Mouse (Mus musculus) forebrain, embryonic 13.5 days (tissue): Measurements from ENCODE around the gene Begain. TPM values are rescaled to one million over a fixed set of nuclear protein-coding genes. Genes with fewer than 3 reads are reported as not detected.

Experiments
- ATAC-seq: fragments of 200-750 bp; cut with Nextera tagmentation; 2 replicates; pipeline ENCODE4 v1.8.0; 2017
- H3K27ac ChIP-seq: fragments of 300-500 bp; sonication (generic); 2 replicates; pipeline ENCODE4 v1.5.1; 2015; ENCODE audit warnings: inconsistent platforms, mild to moderate bottlenecking, moderate library complexity
- H3K27me3 ChIP-seq: fragments of 300-500 bp; sonication (generic); 2 replicates; pipeline ENCODE4 v1.6.1; 2015; ENCODE audit warnings: mild to moderate bottlenecking, inconsistent platforms
- H3K36me3 ChIP-seq: fragments of 300-500 bp; sonication (generic); 2 replicates; pipeline ENCODE4 v1.6.1; 2015; ENCODE audit warnings: mild to moderate bottlenecking, inconsistent platforms; ENCODE audit not compliant: poor library complexity, severe bottlenecking
- H3K4me1 ChIP-seq: fragments of 300-500 bp; sonication (generic); 2 replicates; pipeline ENCODE4 v1.6.1; 2015; ENCODE audit warnings: inconsistent platforms
- H3K4me2 ChIP-seq: fragments of 300-500 bp; sonication (generic); 2 replicates; pipeline ENCODE4 v1.6.1; 2015; ENCODE audit warnings: inconsistent platforms, mild to moderate bottlenecking, moderate library complexity
- H3K4me3 ChIP-seq: fragments of 300-500 bp; sonication (generic); 2 replicates; pipeline ENCODE4 v1.5.1; 2015; ENCODE audit warnings: mild to moderate bottlenecking, inconsistent platforms
- H3K9ac ChIP-seq: fragments of 300-500 bp; sonication (generic); 2 replicates; pipeline ENCODE4 v1.6.1; 2015; ENCODE audit warnings: mild to moderate bottlenecking, inconsistent platforms
- H3K9me3 ChIP-seq: fragments of 300-500 bp; sonication (generic); replicated peaks from 2 replicates; pipeline ENCODE4 v1.6.1; 2016; ENCODE audit warnings: inconsistent platforms
- WGBS: fragments of 180-500 bp; shearing (Covaris S2); methylation state at CpG from one replicate; pipeline ENCODE4 v1.1.7; 2015; 5-methylcytosine and 5-hydroxymethylcytosine counted together
- polyA plus RNA-seq: library from polyadenylated mRNA; unstranded; fragments of >200 nt; fragmentation: Nextera tagmentation; extraction: Ambion mirVana; gene quantifications from 2 replicates; pipeline ENCODE4 v1.2.1, GENCODE M21; 2015

The Begain gene
- polyA plus RNA-seq = 8.3 and 9.0 TPM in 2 replicates

- peak within 1 kb of the TSS; percentile 83 for H3K4me2 ChIP-seq
- peaks cover 21% of the 10 kb centered on the region for H3K4me1 ChIP-seq
- peak within 1 kb of the TSS; percentile 54 for H3K4me3 ChIP-seq
- H3K9ac ChIP-seq = peak within 1 kb of the TSS; percentile 81
- ATAC-seq = peak; percentile 61
- WGBS = 2% methylated on average over 25 of the region's 48 CpGs
- no peaks in the 10 kb centered on the region for H3K36me3 ChIP-seq
- H3K9me3 ChIP-seq = no peaks in the 10 kb centered on the region
- no peak within 1 kb of the TSS for H3K27ac ChIP-seq
- H3K27me3 ChIP-seq = 0 out of 2 replicates have a peak, but pooled peaks cover 9% of the 10 kb centered on the region
Observed at GRCm38 (mm10) chr12:109068167-109068653, at the start of gene Begain. Gene Begain, minus strand, starts transcription at chr12:109068217.

DNA sequence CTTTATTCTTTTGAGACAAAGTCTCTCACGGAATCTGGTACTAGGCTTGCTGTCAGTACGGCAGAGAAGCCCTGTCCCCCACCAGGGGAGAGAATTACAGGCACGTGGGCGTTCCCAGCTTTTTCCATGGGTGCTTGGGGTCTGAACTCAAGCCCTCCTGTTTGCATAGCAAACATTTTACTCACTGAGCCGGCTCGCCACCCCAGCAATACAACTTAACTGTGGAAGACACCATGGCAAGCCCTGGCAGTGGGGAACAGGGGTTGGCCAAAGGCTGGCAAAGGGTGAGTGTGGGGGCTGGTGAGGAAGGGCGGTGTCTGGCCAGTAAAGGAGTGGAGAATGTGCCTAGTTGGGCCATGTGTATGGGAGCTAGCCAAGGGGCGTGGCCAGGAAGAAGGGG, 47.7 kb upstream of the Begain start:
- Histone ChIP-seq H3K27ac (no peak overlapping the region), H3K36me3 (no peaks in the 10 kb centered on the region), H3K27me3 (no peaks in the 10 kb centered on the region), H3K4me2 (no peak overlapping the region), H3K9ac (no peak overlapping the region), H3K9me3 (no peaks in the 10 kb centered on the region), H3K4me3 (no peak overlapping the region), H3K4me1 (peaks cover 22% of the 10 kb centered on the region)
- WGBS = 67% methylated on average over 8 of the region's 8 CpGs
- no peak for ATAC-seq

GRCm38 (mm10) chr12:109115161-109115560, 47.1 kb upstream of the Begain start:
- no peak overlapping the region for H3K4me2 ChIP-seq
- no peak for ATAC-seq
- 90% methylated on average over 10 of the region's 10 CpGs for WGBS

DNA sequence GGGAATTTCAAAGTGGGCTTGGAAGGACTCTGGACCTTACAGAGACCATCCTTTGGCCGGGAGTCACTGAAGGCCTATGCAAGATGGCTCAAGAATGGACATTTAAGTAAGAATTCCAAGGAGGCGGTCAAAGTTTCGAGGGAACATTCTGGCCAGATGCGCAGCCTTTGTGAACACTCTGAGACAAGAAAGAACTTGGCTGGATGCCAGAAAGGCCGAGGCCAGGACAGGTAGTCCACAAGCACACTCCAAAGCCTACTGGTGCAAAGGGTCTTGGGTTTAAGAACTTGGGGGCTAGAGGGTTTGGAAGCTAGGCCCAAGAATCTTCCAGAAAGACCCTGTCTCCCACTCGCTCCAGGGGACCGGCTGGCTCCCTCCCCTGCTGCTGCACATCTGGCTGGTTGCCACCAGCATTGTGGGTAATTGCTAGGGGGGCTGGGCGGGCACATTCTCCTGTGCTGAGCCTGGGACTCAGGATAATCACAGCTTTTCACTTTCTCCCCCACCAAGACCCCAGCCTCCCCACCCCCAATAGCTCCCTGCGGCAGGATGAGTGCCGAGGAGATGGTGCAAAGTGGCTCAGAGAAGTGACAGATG, 45.1 kb upstream of the Begain start:
- no peaks in the 10 kb centered on the region for H3K36me3 ChIP-seq
- H3K9ac ChIP-seq = no peak overlapping the region
- peak overlapping the region; percentile 64 for H3K27ac ChIP-seq
- H3K9me3 ChIP-seq = no peaks in the 10 kb centered on the region
- H3K4me2 ChIP-seq = peak overlapping the region; percentile 14
- peaks cover 22% of the 10 kb centered on the region for H3K4me1 ChIP-seq
- WGBS = 32% methylated on average over 10 of the region's 10 CpGs
- no peak overlapping the region for H3K4me3 ChIP-seq
- peak; percentile 76 for ATAC-seq
- no peaks in the 10 kb centered on the region for H3K27me3 ChIP-seq

More at GRCm38 (mm10) chr12:109115161-109115560, 47.1 kb upstream of the Begain start:
- no peak overlapping the region for H3K4me3 ChIP-seq
- no peaks in the 10 kb centered on the region for H3K27me3 ChIP-seq
- no peaks in the 10 kb centered on the region for H3K9me3 ChIP-seq
- peaks cover 22% of the 10 kb centered on the region for H3K4me1 ChIP-seq
- H3K36me3 ChIP-seq = no peaks in the 10 kb centered on the region
- no peak overlapping the region for H3K9ac ChIP-seq
- no peak overlapping the region for H3K27ac ChIP-seq

- Histone ChIP-seq H3K9ac (no peak overlapping the region), H3K4me2 (no peak overlapping the region), H3K27ac (peak overlapping the region; percentile 64), H3K4me1 (peaks cover 22% of the 10 kb centered on the region), H3K9me3 (no peaks in the 10 kb centered on the region), H3K4me3 (no peak overlapping the region), H3K27me3 (no peaks in the 10 kb centered on the region), H3K36me3 (no peaks in the 10 kb centered on the region)
- no peak; the same call in 1 of the 2 replicates for ATAC-seq
- WGBS = 28% methylated on average over 9 of the region's 9 CpGs
Observed at GRCm38 (mm10) chr12:109112354-109112995, 44.5 kb upstream of the Begain start.

DNA sequence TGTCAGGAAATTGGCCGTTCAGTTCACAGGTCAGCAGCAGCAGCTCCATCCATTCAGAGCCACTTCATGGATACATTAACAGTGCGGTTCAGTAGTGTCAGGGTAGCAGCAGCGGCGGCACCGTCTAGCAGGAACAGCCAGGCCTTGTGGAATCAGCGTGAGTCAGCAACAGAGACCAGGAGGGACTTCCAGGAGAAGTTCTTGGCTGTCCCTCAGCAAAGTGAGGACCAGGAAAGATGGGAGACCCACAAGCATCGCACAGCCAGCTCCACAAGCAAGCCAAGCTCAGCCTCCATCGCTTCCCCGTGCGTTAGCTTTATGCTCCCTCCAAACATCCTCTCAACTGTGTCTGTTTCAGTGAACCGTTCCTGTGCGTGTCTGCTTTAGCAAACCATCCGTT, 40.9 kb upstream of the Begain start:
- H3K36me3 ChIP-seq = no peaks in the 10 kb centered on the region
- no peak overlapping the region for H3K27ac ChIP-seq
- no peak overlapping the region for H3K4me2 ChIP-seq
- H3K4me3 ChIP-seq = no peak overlapping the region
- H3K4me1 ChIP-seq = peaks cover 18% of the 10 kb centered on the region
- H3K9ac ChIP-seq = no peak overlapping the region
- no peaks in the 10 kb centered on the region for H3K27me3 ChIP-seq
- 91% methylated on average over 13 of the region's 13 CpGs for WGBS
- H3K9me3 ChIP-seq = no peaks in the 10 kb centered on the region
- no peak for ATAC-seq

DNA sequence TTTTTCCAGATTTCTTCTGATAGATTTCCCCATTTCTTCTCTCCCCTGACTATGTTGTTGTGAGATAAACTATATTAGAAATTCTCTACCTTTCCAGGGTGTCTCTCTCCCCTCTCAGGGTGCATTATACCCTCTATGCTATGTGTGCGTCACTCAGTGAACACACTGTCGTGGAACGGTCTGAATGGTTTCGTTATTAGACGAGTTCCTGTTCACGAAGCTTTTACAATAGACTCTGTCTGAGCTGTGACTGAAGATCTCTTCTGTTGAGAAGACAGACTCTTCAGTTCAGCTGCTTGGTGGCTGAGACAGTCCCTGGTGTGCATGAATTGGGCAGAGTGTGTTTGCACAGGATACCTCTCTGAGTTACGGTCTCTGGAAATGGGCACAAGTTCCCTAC, 32.4 kb upstream of the Begain start:
- H3K9ac ChIP-seq = no peak overlapping the region
- no peak overlapping the region for H3K4me2 ChIP-seq
- 82% methylated on average over 7 of the region's 7 CpGs for WGBS
- no peak for ATAC-seq
- no peaks in the 10 kb centered on the region for H3K4me1 ChIP-seq
- no peaks in the 10 kb centered on the region; the same call in 1 of the 2 replicates for H3K27me3 ChIP-seq
- H3K36me3 ChIP-seq = no peaks in the 10 kb centered on the region
- no peak overlapping the region for H3K4me3 ChIP-seq
- H3K27ac ChIP-seq = no peak overlapping the region
- no peaks in the 10 kb centered on the region for H3K9me3 ChIP-seq

DNA sequence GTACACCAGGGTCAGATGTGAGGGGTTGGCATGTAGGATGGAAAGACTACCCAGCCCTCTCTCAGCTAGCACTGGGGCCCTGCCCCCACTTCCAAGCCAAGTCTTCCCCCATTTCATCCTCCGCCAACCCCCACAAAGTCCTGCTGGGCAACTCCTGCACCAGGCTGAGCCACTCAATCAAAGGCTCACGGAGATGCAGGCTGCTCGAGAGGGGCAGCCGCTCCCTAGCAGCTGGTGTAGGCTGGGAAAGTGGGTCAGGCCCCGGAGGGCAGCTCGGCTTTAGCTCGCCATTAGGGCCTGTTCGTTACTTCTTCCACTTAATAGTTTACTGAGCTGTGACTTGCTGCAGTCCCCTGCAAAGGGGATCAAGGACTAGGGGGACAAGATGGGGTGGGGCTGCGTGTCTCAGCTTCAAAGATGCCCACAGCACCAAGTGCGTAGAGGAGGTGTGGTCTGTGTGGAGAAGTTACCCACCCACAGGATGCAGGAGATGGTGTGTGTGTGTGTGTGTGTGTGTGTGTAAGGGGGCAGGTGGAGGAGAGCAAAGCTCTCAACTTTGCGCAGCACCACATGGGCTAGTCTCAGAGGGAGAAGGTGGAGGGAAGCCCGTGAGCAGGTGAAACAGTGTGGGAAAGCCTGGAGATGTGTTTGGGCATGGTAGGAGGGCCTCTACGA, 22.6 kb upstream of the Begain start:
- Histone ChIP-seq H3K36me3 (no peaks in the 10 kb centered on the region), H3K9ac (no peak overlapping the region), H3K4me3 (no peak overlapping the region), H3K27me3 (no peaks in the 10 kb centered on the region), H3K9me3 (no peaks in the 10 kb centered on the region), H3K4me1 (peaks cover 6% of the 10 kb centered on the region), H3K4me2 (no peak overlapping the region), H3K27ac (no peak overlapping the region)
- ATAC-seq = no peak
- 67% methylated on average over 13 of the region's 13 CpGs for WGBS

GRCm38 (mm10) chr12:109090041-109090440, 22.0 kb upstream of the Begain start:
- H3K27ac ChIP-seq = no peak overlapping the region
- no peak for ATAC-seq
- 87% methylated on average over 14 of the region's 14 CpGs for WGBS

DNA sequence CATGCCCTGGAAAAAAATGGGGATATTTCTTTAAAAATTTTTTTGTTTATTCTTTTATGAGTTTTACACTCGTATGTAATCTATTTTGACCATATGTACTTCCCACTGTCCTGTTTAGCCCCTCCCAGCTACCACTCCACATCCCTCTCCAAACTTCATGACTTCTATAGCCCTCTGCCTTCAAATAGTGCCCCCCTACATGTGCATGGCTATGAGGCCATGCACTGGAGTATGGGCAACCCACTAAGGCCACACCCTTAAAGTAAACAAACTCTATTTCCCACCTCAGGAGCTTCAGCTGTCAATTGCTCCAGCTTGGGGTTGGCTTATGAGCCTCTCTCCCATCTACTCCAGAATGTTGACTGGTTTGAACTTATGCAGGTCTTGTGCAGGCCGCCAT, 18.1 kb upstream of the Begain start:
- WGBS = 81% methylated on average over 2 of the region's 2 CpGs
- H3K4me2 ChIP-seq = no peak overlapping the region
- H3K27me3 ChIP-seq = no peaks in the 10 kb centered on the region
- H3K9me3 ChIP-seq = no peaks in the 10 kb centered on the region
- peaks cover 20% of the 10 kb centered on the region for H3K4me1 ChIP-seq
- H3K4me3 ChIP-seq = no peak overlapping the region
- H3K36me3 ChIP-seq = no peaks in the 10 kb centered on the region
- H3K9ac ChIP-seq = no peak overlapping the region
- H3K27ac ChIP-seq = peak overlapping the region; percentile 82
- ATAC-seq = 0 out of 2 replicates have a peak, but pooled peaks have one; percentile 20

More at GRCm38 (mm10) chr12:109090041-109090440, 22.0 kb upstream of the Begain start:
- H3K9me3 ChIP-seq = no peaks in the 10 kb centered on the region
- H3K4me1 ChIP-seq = peaks cover 12% of the 10 kb centered on the region
- H3K27me3 ChIP-seq = no peaks in the 10 kb centered on the region
- H3K9ac ChIP-seq = no peak overlapping the region
- no peak overlapping the region for H3K4me2 ChIP-seq
- H3K36me3 ChIP-seq = no peaks in the 10 kb centered on the region
- no peak overlapping the region for H3K4me3 ChIP-seq

- Histone ChIP-seq H3K36me3 (no peaks in the 10 kb centered on the region), H3K9ac (no peak overlapping the region), H3K4me3 (no peak overlapping the region), H3K4me2 (no peak overlapping the region), H3K27ac (peak overlapping the region; percentile 82), H3K27me3 (no peaks in the 10 kb centered on the region), H3K4me1 (peaks cover 20% of the 10 kb centered on the region), H3K9me3 (no peaks in the 10 kb centered on the region)
- ATAC-seq = peak; percentile 77
- WGBS = 43% methylated on average over 8 of the region's 8 CpGs
Observed at GRCm38 (mm10) chr12:109085674-109086073, 17.7 kb upstream of the Begain start.

DNA sequence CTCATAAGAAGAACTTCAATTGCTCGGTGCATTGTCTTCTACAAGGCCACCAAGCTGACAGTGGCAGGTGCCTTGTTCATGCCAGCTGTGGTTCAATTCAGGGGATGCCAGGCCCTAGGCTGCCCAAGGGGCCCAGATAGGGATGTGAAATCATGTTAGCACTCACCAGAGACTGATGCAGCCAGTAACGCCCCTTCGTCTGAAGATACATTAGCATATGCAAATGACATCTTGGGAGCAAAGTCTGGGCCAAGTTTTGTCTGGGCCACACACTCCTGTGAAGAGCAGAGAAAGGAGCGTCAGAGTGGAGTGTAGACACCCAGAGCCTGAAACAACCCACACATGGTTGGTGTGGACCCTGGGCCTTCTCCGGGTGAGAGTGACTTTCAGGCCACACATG, 17.0 kb upstream of the Begain start:
- H3K27ac ChIP-seq = peak overlapping the region; percentile 82
- WGBS = 46% methylated on average over 5 of the region's 5 CpGs

More for the DNA sequence above, 17.0 kb upstream of the Begain start:
- H3K36me3 ChIP-seq = no peaks in the 10 kb centered on the region
- no peak overlapping the region for H3K9ac ChIP-seq
- no peaks in the 10 kb centered on the region for H3K9me3 ChIP-seq
- H3K4me1 ChIP-seq = peaks cover 20% of the 10 kb centered on the region
- no peak overlapping the region for H3K4me3 ChIP-seq
- H3K27me3 ChIP-seq = no peaks in the 10 kb centered on the region
- no peak overlapping the region for H3K4me2 ChIP-seq
- peak; percentile 84 for ATAC-seq
